Mouse (Mus musculus): Measurements from ENCODE around the gene Nln. TPM values are rescaled to one million over a fixed set of nuclear protein-coding genes. Genes with fewer than 3 reads are reported as not detected.

Nln gene
- polyA plus RNA-seq, 1 experiment, result 3.1 TPM

DNA sequence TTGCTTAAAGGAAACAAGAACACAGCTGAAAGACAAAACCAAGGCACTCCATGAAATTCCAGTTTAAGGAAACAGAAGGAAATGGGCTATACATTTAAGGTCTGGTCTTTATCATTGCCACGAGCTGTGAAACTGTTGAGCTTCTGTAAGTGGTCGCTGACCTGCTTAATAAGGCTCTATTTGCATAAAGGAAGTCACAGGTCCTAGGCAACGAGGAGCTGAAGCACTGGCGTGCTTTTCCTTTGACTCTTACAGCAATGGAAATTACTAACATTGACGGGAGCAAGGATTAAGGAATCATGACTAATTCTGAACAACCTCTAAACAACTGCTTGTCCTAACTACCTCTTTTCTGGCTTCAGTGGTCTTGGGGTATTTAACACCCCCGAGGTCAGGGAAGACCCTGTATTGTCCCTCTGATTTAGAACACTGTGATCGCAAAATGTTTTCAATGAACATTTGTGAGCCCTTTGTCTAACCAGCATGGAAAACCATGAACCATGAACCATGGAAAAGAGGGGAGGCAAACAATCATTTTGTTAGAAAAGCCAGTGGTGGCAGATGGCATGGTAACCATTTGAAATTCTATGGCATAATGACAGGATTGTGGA lies 90.8 kb downstream of the Nln start:
- TF ChIP-seq POLR2A (IDR thresholded peaks at IDR 0.05; ENCODE audit: low read depth, low read length) (no peak), CTCF (IDR thresholded peaks at IDR 0.05; ENCODE audit: extremely low read depth, insufficient read length, insufficient replicate concordance, low read depth, low read length) (no peak)
- no peaks in the 10 kb centered on the region for H3K27me3 ChIP-seq (ENCODE audit: control insufficient read depth, insufficient read depth, low read length)
- peaks cover 7% of the 10 kb centered on the region; the same call in 1 of the 2 replicates for H3K4me1 ChIP-seq (ENCODE audit: control insufficient read depth, insufficient read depth, insufficient read length, low read length)
- no peaks in the 10 kb centered on the region for H3K36me3 ChIP-seq (ENCODE audit: control insufficient read depth, insufficient read depth, low read length)
- 77% methylated on average over 7 of the region's 7 CpGs for WGBS
- no peak overlapping the region for H3K27ac ChIP-seq (ENCODE audit: insufficient read depth, low read depth, low read length)
- H3K4me3 ChIP-seq (ENCODE audit: low read depth, low read length), result no peak overlapping the region

DNA sequence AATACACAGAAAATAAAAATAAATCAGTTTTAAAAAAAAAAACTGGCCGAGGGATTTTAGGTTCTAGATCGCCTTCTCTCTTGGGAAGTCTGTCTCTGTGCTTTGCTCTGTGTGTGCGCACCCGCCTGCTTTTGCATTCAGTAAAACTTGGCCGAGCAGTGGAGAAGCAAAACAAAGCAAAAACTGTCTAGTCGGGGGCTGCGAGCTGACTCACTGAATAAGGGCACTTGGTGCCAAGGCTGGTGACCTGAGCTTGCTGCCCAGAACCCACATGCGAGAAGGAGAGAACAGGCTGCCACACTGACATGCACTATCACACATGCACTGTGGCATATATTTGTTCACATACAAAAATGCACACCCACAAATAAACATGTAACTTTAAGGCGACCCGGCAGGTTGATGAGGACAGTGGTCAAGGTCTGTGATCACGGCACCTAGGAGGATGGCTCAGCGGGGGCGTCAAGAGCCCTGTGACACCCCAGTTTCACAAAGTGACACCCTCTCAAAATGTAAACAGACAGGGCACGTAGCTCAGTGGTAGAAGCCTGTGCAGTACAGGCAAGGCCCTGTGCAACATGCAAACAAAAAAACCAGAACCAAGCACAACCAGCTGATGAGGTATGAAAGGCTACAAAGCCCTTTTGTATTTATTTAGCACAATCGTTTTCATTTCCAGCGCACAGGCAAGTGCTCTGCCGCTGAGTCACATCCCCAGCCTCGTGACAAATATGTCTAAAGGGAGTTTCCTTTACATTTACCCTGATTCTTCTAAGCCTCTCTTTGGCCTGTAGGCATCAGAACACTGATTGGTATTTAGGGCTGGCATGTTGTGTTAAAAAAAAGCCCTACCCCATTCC lies 93.9 kb downstream of the Nln start:
- TF ChIP-seq POLR2A (IDR thresholded peaks at IDR 0.05; ENCODE audit: low read depth, low read length), result no peak
- no peak for TF ChIP-seq CTCF (IDR thresholded peaks at IDR 0.05; ENCODE audit: extremely low read depth, insufficient read length, insufficient replicate concordance, low read depth, low read length)
- 87% methylated on average over 18 of the region's 18 CpGs for WGBS
- Histone ChIP-seq H3K4me3 (ENCODE audit: low read depth, low read length) (no peak overlapping the region), H3K27me3 (ENCODE audit: control insufficient read depth, insufficient read depth, low read length) (no peaks in the 10 kb centered on the region), H3K4me1 (ENCODE audit: control insufficient read depth, insufficient read depth, insufficient read length, low read length) (no peaks in the 10 kb centered on the region), H3K36me3 (ENCODE audit: control insufficient read depth, insufficient read depth, low read length) (no peaks in the 10 kb centered on the region), H3K27ac (ENCODE audit: insufficient read depth, low read depth, low read length) (no peak overlapping the region)

DNA sequence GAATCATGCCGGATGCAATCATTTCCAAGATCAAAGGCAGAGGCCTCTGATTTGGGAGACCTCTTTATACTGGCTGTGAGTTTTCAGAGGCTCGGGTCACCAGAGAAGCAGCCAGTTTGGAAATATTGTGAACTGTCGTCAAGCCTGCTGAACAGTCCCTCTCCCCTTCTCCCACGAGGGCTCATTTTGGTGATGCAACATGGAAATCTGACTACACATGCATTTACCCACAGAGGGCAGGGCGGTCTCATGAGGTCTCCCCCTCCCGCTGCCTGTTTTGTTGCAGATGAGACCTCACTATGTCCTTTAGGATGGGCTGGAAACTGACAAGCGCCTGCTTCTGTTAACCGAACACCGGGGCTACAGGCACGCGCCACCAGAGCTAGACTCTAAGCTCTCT lies 95.4 kb downstream of the Nln start:
- Histone ChIP-seq H3K4me3 (ENCODE audit: low read depth, low read length) (no peak overlapping the region), H3K36me3 (ENCODE audit: control insufficient read depth, insufficient read depth, low read length) (no peaks in the 10 kb centered on the region), H3K27me3 (ENCODE audit: control insufficient read depth, insufficient read depth, low read length) (no peaks in the 10 kb centered on the region), H3K4me1 (ENCODE audit: control insufficient read depth, insufficient read depth, insufficient read length, low read length) (no peaks in the 10 kb centered on the region), H3K27ac (ENCODE audit: insufficient read depth, low read depth, low read length) (no peak overlapping the region)
- 92% methylated on average over 11 of the region's 11 CpGs for WGBS
- TF ChIP-seq CTCF (IDR thresholded peaks at IDR 0.05; ENCODE audit: extremely low read depth, insufficient read length, insufficient replicate concordance, low read depth, low read length) (no peak), POLR2A (IDR thresholded peaks at IDR 0.05; ENCODE audit: low read depth, low read length) (no peak)

DNA sequence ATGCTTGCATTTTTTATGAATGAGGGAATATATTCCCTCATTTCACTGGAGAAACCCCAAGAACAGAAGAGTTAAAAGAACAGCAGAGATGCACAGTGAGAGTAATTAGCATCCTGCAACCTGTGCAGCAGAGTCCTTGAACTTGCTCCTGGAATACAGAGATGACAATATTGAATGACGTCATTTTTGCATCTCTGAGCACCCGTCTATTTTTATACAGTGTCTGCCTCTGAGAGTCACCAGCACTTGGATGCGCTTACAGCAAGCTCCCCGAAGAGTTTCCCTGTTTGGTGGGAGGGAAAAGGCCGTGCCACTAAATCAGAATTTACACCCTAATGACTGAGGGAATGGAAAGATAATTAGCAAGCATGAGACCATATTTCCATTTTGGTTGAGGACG lies 96.0 kb downstream of the Nln start:
- Histone ChIP-seq H3K4me3 (ENCODE audit: low read depth, low read length) (no peak overlapping the region), H3K36me3 (ENCODE audit: control insufficient read depth, insufficient read depth, low read length) (no peaks in the 10 kb centered on the region), H3K27me3 (ENCODE audit: control insufficient read depth, insufficient read depth, low read length) (no peaks in the 10 kb centered on the region), H3K27ac (ENCODE audit: insufficient read depth, low read depth, low read length) (no peak overlapping the region), H3K4me1 (ENCODE audit: control insufficient read depth, insufficient read depth, insufficient read length, low read length) (no peaks in the 10 kb centered on the region)
- no peak for TF ChIP-seq POLR2A (IDR thresholded peaks at IDR 0.05; ENCODE audit: low read depth, low read length)
- no peak for TF ChIP-seq CTCF (IDR thresholded peaks at IDR 0.05; ENCODE audit: extremely low read depth, insufficient read length, insufficient replicate concordance, low read depth, low read length)
- 79% methylated on average over 6 of the region's 6 CpGs for WGBS

DNA sequence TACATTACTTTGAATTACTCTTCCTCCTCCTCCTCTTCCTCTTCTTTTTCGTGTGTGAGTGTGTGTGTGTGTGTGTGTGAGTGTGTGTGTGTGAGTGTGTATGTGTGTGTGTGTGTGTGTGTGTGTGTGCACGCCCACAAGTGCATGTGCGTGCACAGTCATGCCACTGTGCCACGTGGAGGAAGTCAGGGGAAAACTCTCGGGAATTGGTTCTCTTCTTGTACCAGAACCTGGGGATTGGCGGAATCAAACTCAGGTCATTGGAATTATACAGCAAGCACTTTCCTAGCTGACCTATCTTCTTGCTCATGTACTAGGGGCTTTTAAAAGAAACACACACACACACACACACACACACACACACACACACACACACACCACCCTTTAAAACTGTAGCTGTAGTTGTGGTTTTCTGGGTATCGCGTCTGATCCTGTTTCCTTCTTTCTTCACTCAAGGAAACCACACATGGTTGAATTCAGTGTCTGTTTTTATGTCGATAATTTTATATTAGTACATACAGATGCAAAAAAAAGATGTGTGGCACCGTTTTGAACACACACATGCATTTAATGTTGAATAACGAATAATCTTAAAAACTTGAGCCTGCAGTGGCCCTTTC lies 97.1 kb downstream of the Nln start:
- TF ChIP-seq POLR2A (IDR thresholded peaks at IDR 0.05; ENCODE audit: low read depth, low read length), result no peak
- TF ChIP-seq CTCF (IDR thresholded peaks at IDR 0.05; ENCODE audit: extremely low read depth, insufficient read length, insufficient replicate concordance, low read depth, low read length), result no peak
- H3K4me3 ChIP-seq (ENCODE audit: low read depth, low read length), result no peak overlapping the region
- H3K4me1 ChIP-seq (ENCODE audit: control insufficient read depth, insufficient read depth, insufficient read length, low read length), result no peaks in the 10 kb centered on the region
- H3K36me3 ChIP-seq (ENCODE audit: control insufficient read depth, insufficient read depth, low read length), result no peaks in the 10 kb centered on the region
- 75% methylated on average over 11 of the region's 11 CpGs for WGBS
- no peak overlapping the region for H3K27ac ChIP-seq (ENCODE audit: insufficient read depth, low read depth, low read length)
- no peaks in the 10 kb centered on the region for H3K27me3 ChIP-seq (ENCODE audit: control insufficient read depth, insufficient read depth, low read length)

DNA sequence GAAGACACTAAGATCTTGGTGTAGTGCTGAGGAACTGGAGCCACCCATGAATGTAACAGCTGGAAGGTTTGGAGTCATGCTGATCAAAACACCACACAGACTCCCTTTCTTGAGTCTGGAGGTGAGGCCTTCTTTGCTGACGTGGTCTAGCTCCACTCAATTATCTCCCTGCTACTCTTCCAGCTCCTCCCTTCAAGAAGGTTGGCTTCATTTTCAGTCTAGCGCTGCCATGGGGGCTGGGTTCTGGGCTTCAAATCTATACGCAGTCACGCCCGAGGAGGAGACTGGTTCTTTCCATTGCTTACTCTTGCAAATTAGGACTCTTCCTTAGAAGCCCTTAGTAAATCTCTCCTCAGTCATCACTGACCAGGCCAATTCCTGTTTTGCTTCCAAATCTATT lies 98.1 kb downstream of the Nln start:
- no peaks in the 10 kb centered on the region for H3K4me1 ChIP-seq (ENCODE audit: control insufficient read depth, insufficient read depth, insufficient read length, low read length)
- H3K27me3 ChIP-seq (ENCODE audit: control insufficient read depth, insufficient read depth, low read length), result no peaks in the 10 kb centered on the region
- TF ChIP-seq CTCF (IDR thresholded peaks at IDR 0.05; ENCODE audit: extremely low read depth, insufficient read length, insufficient replicate concordance, low read depth, low read length), result no peak
- no peak for TF ChIP-seq POLR2A (IDR thresholded peaks at IDR 0.05; ENCODE audit: low read depth, low read length)
- 89% methylated on average over 5 of the region's 5 CpGs for WGBS
- no peaks in the 10 kb centered on the region for H3K36me3 ChIP-seq (ENCODE audit: control insufficient read depth, insufficient read depth, low read length)
- no peak overlapping the region for H3K27ac ChIP-seq (ENCODE audit: insufficient read depth, low read depth, low read length)
- H3K4me3 ChIP-seq (ENCODE audit: low read depth, low read length), result no peak overlapping the region
